Mouse (Mus musculus) thymus, adult 2 months (tissue): ENCODE measurements around the gene Gm2007. TPM values are rescaled to one million over a fixed set of nuclear protein-coding genes. Genes with fewer than 3 reads are reported as not detected.
"Not testable (repeated sequence)": the region's sequence is repeated elsewhere in the genome, so short reads cannot be mapped to it uniquely, and the experiment has no call there.

Source experiments
- DNase-seq: peaks from one replicate; pipeline ENCODE4 v3.0.0; 2021
- H3K27ac ChIP-seq: fragments of 200-500 bp; 2 replicates; pipeline ENCODE4 v1.5.1; 2012; ENCODE audit warnings: low read length, control low read depth; ENCODE audit not compliant: control insufficient read depth, insufficient read depth
- H3K27me3 ChIP-seq: fragments of 200-500 bp; 2 replicates; pipeline ENCODE4 v1.6.1; 2012; ENCODE audit warnings: mild to moderate bottlenecking, low read length, moderate library complexity, mixed read lengths; ENCODE audit not compliant: control insufficient read depth, insufficient read depth
- H3K36me3 ChIP-seq: fragments of 200-500 bp; 2 replicates; pipeline ENCODE4 v1.6.1; 2012; ENCODE audit warnings: mild to moderate bottlenecking, low read length, moderate library complexity; ENCODE audit not compliant: control insufficient read depth, insufficient read depth
- H3K4me1 ChIP-seq: fragments of 200-500 bp; replicated peaks from 2 replicates; pipeline ENCODE4 v1.6.1; 2012; ENCODE audit warnings: low read length; ENCODE audit not compliant: control insufficient read depth, insufficient read depth
- H3K4me3 ChIP-seq: fragments of 200-500 bp; 2 replicates; pipeline ENCODE4 v1.5.1; 2012; ENCODE audit warnings: mild to moderate bottlenecking, low read length, control low read depth, moderate library complexity; ENCODE audit not compliant: control insufficient read depth, insufficient read depth
- WGBS: fragments of 180-500 bp; shearing (Covaris S2); methylation state at CpG from one replicate; pipeline ENCODE4 v1.1.7; 2018; 5-methylcytosine and 5-hydroxymethylcytosine counted together
- polyA plus RNA-seq: library from polyadenylated mRNA; depleted of rRNA; stranded (reverse); fragments of >200 nt; gene quantifications from 2 replicates; pipeline ENCODE4 v1.2.3, GENCODE M21; 2012; rRNA removed

Gm2007 gene
- polyA plus RNA-seq, result not detected in 2 replicates

DNA sequence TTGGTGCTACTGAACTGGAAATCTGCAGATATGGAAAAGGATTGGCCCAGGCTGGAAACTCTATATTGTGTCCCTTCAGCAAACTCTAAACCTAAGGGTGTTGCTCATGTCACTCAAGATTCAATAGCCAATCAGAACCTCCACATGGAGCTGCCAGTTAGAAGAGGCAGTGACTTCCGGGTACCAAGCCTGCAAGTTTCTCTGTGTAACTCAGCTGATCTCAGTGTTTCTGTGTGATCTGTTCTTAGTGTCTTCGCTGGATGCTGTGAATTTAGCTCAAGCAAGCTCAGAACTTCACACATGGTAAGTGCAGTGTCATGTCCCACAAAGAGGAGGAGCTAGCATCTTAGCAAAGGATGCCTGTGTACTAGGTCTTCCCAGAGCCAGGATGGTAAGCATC is at the start of gene Gm2007:
Gene Gm2007, plus strand, starts transcription at position 301 of the 400 bp plus-strand sequence.
- DNase-seq, H3K27me3 ChIP-seq, H3K4me1 ChIP-seq, H3K4me3 ChIP-seq, H3K27ac ChIP-seq, H3K36me3 ChIP-seq: not testable (repeated sequence)
- WGBS, result no CpG with 5 or more reads among the region's 2 CpGs

DNA sequence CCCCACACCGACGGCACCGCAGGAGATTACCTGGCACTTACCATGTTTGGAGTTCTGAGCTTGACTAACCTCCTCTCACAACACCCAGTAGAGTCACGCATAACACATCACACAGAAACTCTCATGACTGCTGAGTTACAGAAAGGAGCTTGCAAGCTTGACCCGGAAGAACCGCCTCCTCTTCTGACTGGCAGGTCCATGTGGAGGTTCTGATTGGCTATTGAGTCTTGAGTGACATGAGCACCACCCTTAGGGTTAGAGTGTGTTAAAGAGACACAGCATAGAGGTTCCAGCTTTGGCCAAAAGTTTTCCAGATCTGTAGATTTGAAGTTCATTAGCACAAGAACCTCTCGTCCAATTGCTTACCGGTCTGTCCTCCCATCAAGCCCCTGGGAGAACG is 37.8 kb upstream of the Gm2007 start, which contains the start of gene Zfp969:
Gene Zfp969, minus strand, starts transcription at position 101 of the 400 bp plus-strand sequence.
- H3K27me3 ChIP-seq, H3K27ac ChIP-seq, H3K4me3 ChIP-seq, H3K36me3 ChIP-seq, DNase-seq, H3K4me1 ChIP-seq: not testable (repeated sequence)
- no CpG with 5 or more reads among the region's 9 CpGs for WGBS

DNA sequence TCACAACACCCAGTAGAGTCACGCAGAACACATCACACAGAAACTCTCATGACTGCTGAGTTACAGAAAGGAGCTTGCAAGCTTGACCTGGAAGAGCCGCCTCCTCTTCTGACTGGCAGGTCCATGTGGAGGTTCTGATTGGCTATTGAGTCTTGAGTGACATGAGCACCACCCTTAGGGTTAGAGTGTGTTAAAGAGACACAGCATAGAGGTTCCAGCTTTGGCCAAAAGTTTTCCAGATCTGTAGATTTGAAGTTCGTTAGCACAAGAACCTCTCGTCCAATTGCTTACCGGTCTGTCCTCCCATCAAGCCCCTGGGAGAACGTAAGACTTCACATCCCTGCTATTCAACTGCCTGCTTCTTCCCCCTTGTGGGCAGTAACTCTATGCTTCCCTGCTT is 59.7 kb downstream of the Gm2007 start, which contains the start of gene Gm14288:
Gene Gm14288, minus strand, starts transcription at position 101 of the 400 bp plus-strand sequence.
- H3K4me3 ChIP-seq, H3K27me3 ChIP-seq, DNase-seq, H3K27ac ChIP-seq, H3K36me3 ChIP-seq, H3K4me1 ChIP-seq: not testable (repeated sequence)
- no CpG with 5 or more reads among the region's 6 CpGs for WGBS

Other genes with a start within 250 kb of the Gm2007 start
- gene Gm11007, start 97.6 kb upstream of the Gm2007 start, polyA plus RNA-seq, result not detected in 2 replicates
- gene Zfp969, start 37.9 kb upstream of the Gm2007 start, polyA plus RNA-seq, result not detected in 2 replicates
- 0.56 and 0.92 TPM in 2 replicates for gene Gm14288, start 59.6 kb downstream of the Gm2007 start, polyA plus RNA-seq
- 0.24 and 1.2 TPM in 2 replicates for gene Gm6710, start 127.7 kb downstream of the Gm2007 start, polyA plus RNA-seq
- 0.80 and 0.97 TPM in 2 replicates for gene Zfp966, start 189.6 kb downstream of the Gm2007 start, polyA plus RNA-seq
- 0.22 TPM in 2 replicates for gene Gm2026, start 223.8 kb downstream of the Gm2007 start, polyA plus RNA-seq